Mouse (Mus musculus): Measurements from ENCODE around the gene Frem1.

Gene Frem1

DNA sequence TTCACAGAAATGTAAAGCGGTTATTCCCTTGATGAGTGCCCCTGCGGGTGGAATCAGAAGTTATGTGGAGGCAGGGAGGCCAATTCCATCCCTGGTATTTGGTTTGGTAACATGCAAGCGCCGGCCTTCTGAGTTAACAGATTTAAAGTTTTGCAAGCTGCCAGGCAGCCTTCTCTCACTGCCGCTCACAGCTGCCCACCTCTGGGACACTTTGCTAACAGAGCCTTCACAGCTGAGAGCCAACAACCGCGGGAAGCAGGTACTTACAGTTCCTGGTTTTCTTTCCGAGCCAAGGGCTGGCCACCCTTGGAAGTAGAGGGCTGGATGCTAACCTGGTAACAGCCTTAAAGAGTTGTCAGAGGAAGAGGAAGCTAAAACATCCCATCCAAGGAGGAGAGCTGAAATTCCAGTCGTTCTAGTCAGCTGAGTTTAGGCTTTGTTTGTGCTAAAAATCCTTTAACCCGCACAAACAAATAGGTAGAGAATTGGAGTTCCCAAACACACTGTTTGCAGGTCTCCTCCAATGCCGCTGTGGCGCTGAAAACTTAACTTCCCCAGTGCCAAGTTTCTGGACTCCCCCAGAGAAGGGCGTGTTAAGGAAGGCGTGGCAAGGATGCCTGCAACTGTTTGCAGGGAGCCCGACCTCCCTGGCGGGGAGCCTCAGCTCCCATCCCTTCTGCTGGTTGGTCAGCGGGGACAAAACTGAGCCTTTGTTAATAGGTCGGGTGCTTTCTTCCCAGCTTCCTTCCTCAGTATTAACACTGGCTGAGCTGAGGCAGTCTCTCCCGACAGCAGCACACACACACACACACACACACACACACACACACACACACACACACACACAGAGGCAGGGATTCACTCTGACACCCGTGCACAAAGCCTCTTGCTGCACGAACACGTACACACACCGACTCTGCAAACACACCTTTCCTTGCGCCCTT, at the start of gene Frem1:
Gene Frem1, minus strand, starts transcription at position 706 of the 944 bp plus-strand sequence.
- DNase-seq (ENCODE audit: low read depth): no peak

DNA sequence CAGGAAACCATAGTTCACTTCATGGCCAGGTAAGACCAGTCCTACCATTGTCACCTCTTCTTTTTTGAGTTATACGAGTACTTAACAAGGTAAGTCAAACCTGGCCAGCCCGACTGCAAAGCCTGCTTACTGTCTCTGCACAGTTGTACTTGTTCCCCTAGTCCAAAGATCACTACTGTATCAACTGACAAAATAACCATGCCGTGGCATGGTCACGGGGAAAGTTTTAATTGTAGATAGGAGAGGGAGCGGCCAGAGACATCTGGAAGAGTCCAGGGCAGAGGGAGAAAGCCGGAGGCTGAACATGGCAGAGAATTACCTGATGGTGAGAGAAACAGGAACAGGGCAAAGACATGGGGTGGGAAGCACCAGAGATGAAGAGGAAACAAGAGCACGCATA, 46.9 kb upstream of the Frem1 start:
- no peak for DNase-seq (ENCODE audit: low read depth)

DNA sequence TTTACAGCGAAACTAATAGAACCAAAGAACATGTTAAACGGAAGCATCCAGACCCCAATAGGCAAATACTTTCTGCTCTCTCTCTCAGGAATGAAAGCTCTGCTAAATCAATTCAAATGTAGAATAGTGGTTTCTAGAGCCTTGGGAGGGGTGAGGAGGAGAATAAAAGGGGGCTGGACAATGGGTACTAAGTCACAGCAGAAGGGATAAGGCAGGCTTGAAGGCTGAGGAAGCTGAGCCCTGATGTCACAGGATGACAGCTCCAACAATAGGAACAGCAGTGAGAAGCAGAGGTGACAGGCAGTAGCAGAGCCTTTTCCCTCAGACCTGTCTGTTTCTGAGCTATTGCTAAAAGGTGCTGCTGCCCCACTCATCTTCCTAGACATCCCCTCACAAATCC, 41.8 kb upstream of the Frem1 start:
- no peak for DNase-seq (ENCODE audit: low read depth)

DNA sequence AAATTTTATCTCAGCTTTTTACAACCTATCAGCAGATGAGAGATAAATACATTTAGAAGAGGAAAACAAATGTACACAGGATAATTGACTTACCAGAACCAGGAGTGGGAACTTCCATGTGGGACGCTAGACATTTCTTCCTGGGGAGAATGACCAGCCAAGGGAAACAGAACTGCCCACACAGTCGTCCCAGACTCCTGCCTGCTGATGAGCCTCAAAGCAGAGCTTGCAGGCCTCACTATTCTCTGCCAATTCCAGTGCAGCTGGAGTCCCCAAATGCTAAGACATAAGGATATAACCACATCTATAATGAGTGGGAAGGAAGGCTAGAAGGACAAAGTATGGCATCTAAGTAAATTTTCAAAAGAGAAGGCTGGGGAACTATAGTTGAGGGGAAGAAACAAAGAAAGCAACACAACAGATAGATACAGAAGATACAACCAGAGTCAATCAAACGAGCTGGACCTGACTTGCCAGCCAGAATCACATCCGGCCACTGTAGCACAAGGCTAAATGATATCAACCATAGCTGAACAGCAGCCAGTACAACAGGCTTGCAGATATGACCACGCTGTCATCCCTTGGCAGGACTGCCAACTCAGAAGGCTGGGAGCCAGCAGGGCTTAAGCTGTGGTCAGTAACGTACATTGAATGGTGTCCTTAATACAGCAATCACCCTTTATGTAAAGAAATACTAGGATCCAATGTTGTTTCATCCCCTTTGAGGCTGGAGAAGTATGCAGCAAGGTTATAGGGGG, 38.7 kb upstream of the Frem1 start:
- no peak for DNase-seq (ENCODE audit: low read depth)

DNA sequence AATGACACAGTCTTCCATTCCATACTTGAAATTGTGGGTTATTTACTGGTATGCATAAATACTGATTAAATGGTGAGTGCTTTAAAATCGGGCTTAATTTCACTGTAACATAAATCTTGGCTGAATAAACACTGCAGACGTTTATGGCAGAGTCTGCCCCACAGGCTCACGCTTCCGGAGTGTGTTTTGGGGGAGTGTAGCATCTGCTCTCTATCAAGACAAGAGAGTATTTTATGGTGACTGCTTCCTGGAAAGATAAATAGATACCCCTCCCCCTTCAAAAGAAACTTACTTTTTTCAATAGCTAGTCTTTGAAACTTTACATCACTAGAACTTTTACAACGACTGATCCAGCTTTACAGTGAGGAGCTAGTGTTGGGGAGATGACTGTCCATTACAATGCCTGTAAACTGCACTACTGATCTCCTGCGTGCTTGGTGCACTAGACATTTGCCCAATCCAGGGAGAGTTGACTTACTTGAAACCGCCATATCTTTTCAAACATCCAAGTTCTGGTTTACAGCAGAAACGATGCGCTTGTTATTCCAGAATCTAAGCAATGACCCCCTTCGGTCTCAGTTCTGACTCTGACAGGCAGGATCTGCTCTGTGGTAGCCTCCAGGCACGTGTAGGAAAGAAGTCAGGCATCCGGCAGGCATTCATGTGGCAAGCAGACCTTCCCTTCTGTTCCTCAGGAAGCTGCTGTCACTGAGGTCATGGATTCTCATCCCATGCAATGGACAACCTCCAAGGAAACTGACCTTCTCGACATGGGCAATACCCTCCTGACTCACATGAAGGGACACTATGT, 28.4 kb upstream of the Frem1 start:
- no peak for DNase-seq (ENCODE audit: low read depth)

DNA sequence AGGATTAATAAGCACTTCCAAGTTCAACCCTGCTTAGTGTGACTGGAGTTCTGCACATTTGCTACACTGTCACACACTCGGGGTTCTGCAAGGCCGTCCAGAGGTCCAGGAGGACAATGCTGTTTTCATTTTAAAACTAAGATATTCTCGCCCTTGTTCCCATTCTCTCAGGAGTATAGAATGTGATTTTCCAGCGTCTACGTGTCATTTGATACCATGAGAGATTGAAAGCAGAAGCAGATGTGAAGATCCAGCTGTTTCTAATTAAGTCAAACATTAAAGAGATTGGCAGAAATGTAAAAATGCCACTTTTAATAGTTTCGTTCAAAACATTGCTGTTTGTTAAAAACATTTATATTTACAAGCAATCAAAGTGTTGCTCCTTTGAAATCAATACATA, 12.1 kb upstream of the Frem1 start:
- no peak for DNase-seq (ENCODE audit: low read depth)

DNA sequence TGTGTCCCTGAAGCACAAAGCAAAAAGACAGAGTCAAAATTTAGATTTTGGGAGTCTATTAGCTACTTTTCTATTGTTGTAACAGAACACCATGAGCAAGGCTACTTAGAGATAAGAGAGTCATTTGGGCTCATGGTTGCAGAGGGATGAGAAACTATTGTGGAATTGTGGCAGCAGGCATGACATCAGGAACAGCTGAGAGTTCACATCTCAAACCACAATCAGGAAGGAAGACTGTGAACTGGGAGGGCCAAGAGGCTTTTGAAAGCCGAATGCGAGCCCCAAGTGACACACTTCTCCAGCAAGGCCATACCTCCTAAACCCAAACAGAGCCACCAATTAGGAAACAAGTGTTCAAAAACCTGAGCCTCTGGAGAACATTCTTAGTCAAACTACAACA, 9.4 kb upstream of the Frem1 start:
- DNase-seq (ENCODE audit: low read depth): no peak

DNA sequence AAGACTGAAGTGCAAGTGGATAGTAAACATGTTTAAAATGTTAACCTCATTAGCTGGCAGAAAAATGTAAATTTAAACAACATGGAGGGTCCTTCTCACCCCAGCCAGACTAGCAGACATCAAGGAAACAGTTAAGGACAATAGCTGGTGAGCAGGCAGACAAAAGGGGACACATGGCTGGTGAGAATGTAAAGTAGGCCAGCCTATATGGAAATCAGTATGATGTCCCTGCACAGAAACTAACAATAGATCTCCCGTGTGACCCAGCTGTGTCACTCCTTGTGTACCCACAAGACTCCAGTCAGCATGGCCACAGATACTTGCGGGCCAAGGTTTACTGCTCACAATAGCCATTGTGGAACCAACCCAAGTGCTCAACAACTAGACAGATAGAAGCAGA, 6.5 kb upstream of the Frem1 start:
- no peak for DNase-seq (ENCODE audit: low read depth)

DNA sequence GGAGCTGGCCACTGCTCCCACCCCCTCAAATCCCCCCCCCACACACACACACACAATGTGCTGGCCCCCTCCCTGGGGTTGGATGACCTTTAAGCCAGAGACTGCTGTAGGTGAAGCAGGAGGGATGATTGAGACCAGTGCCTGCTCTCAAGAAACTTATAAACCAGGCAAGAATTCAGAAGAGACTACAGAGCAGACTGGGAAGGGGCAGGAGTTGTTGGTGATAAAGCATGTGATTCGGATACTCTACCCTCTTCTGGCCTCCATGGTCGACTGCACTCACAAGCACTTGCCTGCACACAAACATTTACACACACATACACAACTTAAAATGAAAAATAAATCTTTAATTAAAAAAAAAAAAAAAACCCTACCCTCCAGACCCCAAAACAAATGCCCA, 6.0 kb upstream of the Frem1 start:
- no peak for DNase-seq (ENCODE audit: low read depth)

DNA sequence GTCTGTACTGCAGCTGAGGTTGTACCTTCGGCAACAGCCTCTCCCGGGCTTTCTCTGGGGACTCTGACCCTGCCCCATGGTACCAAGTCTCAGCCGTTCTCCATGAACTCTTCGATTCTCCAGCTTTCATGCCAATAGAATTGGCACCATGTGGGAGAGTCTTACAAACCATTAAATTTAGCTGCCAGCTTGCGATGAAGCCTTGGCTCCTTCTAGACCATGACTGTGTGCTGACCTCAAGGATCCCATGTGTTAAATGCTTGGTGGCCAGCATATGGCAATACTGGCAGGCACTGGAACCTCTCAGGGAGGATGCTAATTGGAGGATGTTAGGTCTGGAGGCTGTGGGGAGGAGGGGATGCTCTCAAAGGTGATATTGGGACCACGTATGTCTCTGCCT, 4.4 kb upstream of the Frem1 start:
- no peak for DNase-seq (ENCODE audit: low read depth)

DNA sequence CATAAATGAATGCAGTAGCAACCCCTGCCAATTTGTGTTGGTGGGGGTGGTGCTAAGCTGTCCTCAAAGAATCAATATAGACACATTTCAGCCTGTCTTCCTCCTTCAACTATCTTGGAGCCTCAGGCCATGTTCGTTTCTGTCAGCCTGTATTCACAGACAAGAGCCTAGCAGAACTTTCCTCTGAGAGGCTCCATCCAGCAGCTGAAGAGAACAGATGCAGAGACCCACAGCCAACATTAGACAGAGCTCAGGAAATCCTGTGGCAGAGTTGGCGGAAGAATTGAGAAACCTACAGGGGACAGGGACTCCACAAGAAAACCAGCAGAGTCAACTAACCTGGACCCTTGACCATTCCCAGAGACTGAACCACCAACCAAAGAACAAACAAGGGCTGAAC, 3.3 kb upstream of the Frem1 start:
- no peak for DNase-seq (ENCODE audit: low read depth)

DNA sequence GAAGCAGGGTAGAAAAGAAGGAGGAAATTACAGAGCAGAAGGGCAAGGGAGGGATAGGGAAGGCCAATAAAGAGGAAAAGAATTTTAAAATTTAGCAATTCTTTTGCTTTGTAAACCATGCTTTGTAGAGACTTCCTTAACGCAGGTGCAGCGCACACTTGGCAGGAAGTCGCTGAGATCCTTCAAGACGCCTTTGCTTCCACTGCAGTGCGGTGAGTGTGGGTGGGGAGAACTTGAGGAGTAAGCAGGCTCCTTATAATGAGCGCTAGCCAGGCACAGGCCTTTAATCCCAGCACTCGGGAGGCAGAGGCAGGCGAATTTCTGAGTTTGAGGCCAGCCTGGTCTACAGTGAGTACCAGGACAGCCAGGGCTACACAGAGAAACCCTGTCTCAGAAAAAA, 1.1 kb upstream of the Frem1 start:
- DNase-seq (ENCODE audit: low read depth): no peak

DNA sequence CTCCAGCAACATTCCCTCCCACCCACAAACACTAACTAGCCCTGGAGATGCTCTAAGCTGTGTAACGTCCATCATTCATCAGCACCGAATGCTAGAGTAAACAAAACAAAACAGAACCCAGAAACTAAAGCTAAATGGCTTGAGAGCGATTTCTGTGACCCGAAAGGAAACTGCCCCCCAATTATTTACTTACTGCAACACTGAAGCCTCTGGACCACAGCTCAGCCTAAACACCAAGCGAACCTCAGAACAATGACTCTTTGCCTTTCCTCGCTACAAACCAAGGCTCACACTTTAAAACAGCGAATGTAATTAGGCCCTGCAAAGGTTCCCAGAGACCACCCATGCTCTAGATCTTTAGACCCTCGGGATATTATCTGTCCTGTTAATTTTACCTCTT, 963 bp downstream of the Frem1 start:
- no peak for DNase-seq (ENCODE audit: low read depth)

DNA sequence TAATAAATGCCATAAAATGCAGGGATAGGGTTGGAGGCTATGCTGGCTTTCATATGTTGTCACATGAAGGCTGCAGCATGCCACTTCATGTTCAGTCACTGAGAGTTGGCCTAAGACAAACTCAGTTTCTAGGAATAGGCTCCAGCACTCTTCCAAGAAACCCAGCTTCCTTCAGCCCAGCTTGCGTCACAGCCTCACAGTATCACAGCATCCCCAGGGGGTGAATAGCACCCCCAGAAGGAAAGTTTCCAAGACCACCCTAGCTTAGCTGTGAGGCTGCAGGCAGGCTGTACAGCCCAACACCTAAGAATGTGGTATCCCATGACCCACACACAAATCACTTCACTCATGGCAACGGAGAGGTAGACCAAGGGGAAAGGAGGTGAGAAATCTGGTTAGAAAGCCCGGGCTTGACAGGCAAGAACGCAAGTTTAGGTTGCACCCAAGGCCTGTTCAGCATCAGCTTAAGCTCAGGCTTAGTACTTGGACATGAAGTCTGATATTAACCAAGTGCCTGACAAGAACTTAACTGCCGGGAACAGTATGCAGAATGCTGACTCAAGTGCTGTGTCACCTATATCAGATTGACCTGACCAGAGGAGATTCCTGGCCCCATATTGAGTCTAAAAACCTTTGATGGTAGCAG, 1.9 kb downstream of the Frem1 start:
- DNase-seq (ENCODE audit: low read depth): no peak

DNA sequence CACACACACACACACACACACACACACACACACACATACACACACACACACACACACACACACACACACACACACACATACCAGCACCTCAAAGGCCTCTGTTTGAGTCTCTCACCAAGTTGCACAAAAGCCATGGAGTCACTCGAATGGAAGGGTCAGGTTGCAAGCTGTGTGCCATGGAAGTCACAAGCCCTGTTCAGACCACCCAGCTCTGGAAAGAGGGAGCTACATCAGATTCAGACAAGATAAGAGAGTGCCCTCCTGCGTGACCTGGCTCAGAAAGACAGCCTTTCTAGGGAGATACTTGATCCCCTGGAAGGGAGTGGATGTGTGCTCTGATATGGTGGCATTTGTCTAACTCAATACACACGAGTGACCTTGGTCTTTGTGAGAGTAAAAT, 2.9 kb downstream of the Frem1 start:
- no peak for DNase-seq (ENCODE audit: low read depth)

DNA sequence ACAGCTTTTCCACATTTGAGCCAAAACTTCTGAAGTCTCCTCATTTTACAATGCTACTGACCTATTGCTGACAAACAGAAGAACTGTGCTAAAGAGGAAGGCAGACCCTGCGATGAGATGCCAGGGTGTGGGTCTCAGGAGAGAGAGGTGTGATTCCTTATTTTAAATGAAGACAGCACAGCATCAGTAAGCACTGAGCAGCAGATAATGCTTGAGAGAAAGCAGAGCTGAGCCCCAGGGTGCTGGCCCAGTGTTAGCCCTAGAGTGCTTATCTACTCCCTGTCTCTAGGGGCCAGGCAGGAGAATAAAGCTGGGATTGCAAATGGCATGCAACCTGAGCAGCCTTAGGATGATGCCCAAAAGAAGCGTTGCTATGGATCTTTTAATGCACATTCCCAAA, 3.6 kb downstream of the Frem1 start:
- DNase-seq (ENCODE audit: low read depth): no peak

DNA sequence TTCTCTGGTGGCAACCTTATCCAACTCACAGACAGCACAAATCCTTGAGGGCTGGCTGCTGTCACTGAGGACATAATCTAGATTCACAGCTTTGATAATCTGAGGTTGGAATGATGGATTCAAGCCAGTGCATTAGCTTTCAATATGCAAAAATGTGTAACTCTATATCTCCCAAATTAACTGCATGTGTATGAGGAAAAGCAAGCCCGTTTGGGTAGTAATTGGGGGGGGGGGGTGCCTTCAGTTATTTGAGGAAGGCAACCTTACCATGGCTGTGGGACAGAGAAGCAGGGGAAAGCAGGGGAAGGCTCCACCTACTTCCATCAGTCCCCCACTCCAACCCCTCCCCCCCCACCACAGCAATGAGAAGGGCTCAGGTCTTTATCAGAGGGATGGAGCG, 5.3 kb downstream of the Frem1 start:
- no peak for DNase-seq (ENCODE audit: low read depth)

DNA sequence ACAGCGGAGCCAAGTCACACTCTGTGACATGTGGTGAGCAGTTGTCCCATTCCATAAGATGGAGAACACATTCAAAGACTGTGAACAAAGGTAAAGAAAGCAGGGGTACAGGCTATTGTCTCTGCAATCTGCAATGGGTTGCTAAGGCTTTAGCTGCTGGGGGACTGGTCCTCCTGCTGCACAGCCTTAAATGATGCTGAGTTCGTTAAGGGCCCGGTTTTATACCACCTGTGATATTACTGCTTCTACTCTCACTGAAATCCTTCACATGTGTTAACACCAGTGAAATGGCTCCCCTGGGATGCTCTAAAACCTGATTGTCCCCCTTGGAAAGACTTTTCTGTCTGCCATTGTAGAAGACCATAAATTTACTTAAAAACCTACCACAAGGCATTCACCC, 6.1 kb downstream of the Frem1 start:
- no peak for DNase-seq (ENCODE audit: low read depth)

DNA sequence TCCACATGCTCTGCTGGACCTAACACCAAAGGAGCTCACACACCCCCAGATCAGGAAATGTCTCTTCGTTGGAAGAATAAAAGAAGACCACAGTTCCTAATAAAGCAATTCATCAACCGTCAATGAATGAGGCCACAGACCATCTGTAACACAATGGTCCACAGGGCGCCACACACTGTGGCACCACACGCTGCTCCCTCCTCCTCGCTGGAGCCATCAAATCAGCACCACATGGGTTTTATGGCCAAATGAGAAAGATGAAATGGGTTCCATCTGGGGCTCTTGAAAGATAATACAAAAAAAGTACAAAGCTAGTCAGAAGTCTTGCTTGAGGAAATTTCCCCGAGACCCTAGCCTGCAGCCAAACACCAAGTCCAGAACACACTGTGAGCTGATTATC, 6.9 kb downstream of the Frem1 start:
- DNase-seq (ENCODE audit: low read depth): no peak

DNA sequence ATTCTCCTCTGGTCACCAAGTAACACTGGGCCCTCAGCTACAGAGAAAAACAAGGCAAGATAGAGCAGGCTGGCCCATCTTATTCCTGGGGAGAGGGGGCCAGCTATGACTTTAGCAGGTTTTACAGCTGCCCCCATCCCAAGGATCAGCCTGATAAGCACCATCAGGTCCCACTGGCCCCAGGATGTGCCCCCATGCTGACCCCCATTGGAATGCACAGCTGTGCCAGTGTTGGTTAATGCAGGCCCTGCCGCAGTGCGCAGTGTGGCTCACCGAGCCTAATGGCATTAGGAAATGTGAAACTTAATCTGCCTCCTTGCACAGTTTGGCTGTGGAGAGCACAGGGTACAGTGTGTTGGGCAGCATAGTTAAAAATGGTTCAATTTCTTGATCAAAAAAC, 11.4 kb downstream of the Frem1 start:
- DNase-seq (ENCODE audit: low read depth): no peak

DNA sequence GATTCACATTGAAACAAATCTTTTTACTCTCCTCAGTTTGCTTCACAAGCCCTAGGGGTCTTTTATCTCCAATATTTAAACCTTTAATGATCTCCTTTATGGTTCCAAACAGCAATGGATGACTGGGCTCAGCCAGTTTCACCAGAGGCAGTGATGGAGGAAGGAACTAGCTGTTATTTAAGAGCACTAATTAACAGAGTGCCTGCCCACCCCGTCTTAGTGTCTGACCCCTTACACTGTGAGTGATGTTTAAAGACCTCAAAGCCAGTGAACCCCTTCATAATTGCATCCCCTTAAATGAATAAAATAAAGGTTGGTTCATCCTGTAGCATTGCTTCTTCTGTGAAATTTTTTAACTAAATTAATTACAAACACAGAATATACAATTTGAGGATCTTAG, 19.4 kb downstream of the Frem1 start:
- DNase-seq (ENCODE audit: low read depth): no peak

DNA sequence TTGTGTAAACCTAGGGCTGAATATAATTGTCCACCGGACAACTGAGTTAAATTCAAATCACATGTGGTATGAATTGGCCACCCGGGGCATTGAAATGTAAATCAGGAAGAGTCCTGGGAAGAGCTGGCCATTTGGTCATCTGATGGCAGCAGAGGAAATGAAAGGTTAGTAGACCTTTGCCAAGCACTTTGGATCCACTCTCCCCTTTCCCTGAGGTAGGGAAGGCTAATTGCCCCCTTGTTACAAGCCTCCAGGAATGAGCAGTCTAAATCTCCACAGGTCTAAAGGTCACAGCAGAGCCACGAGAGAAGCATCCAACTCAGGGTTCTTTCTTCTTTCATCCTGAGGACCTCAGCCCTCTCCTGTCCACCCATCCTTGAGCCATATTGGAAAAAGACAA, 20.5 kb downstream of the Frem1 start:
- DNase-seq (ENCODE audit: low read depth): no peak

All from c-Kit-positive CD71-negative TER-119-negative erythroid progenitor cells, embryonic 14.5 days (primary cell).